Mouse (Mus musculus) spleen, postnatal 4 days (tissue): ENCODE measurements around the gene 1810009A15Rik.

ENCODE experiments used
- DNase-seq, 2 experiments: peaks; one replicate each; pipeline ENCODE4 v3.0.0; 2022; ENCODE audit warnings: low spot score in 2 of 2

Gene 1810009A15Rik

DNA sequence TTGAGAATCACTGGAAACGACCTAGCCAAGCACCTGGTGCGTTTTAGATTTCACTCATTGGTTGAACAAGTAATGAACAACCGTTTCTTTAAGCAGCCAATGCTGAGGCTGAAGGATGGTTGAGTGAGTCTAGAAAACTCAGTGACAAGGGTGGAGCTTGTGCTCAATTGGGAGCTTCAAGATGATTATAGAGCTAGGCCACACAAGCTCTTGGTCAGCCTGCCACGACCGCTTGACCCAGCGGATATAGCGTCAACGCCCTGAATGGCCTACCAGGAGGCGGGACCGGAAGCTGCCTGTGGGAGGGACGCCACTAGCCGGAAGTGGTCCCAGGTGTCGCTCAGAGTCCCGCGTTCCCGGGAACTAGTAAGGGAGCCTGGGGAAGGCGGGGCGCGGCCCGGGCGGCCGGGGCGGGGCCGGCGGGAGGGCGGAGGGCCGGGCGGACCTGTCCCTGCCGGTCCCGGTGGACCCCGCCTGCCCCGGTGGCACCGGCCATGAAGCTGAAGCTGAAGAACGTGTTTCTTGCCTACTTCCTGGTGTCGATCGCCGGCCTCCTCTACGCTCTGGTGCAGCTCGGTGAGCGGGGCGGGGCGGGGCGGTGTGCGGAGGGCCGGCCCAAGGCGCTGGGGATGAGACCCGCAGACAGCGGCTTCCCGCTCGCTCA, 31.6 kb downstream of the 1810009A15Rik start, which contains the start of gene B3gat3:
TSS of gene B3gat3 (plus strand) at position 302 of the 664 bp plus-strand sequence.
- DNase-seq = peak; percentile 89 to 92

DNA sequence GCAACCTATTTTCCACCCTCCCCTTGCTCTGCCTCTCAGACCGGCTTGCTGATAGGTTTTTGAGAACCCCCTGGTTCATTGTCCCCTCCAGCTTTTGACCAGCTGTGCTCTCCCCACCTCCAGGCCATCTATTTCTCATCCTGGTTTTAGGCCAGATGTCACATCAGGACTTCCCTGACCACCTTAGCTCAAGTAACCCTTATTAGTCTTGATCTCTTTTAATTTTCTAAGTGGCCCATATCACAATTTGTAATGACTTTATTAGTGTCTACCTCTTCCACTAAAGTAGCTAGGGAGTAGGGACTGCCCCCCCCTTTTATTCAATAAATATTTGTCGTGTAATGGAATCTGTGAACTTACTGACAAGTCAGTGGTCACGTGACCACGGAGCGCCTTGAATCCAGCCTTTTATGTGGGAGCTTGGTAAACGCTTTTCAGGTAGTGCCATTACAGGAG, 32.2 kb downstream of the 1810009A15Rik start:
- peak in 1 of 2 experiments; percentile 31 for DNase-seq

DNA sequence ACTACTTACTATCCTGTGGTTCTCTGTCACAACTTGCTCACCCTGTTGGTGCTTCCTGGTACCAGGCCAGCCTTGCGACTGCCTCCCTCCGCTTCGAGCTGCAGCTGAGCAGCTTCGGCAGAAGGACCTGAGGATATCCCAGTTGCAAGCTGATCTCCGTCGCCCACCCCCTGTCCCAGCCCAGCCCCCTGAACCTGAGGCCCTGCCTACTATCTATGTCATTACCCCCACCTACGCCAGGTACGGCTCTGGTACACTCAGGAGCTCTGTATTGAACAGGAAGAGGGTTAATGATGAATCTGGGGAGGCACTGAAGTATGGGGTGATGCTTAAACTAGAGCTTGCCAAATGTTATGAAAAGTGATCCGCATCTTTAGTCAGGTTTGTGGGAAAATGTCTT, 33.1 kb downstream of the 1810009A15Rik start:
- no peak for DNase-seq

DNA sequence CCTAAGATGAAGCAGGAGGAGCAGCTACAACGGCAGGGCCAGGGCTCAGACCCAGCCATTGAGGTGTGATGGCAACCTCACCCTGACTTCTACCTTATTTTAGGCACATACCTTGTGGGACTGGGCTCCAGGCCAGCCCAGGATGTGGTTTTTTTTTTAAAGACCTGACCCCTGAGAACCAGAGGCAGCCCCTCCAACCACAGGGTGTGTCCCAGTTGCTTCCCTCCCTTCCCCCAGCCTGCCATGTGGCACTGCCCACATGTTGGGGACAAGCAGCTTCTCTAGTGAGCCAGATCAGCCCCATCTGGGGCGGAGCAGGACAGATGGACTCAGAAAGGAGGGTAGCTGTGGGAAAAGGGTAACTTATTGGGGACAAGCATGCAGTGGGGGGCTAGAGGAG, 38.1 kb downstream of the 1810009A15Rik start:
- peak in 1 of 2 experiments; percentile 60 for DNase-seq

DNA sequence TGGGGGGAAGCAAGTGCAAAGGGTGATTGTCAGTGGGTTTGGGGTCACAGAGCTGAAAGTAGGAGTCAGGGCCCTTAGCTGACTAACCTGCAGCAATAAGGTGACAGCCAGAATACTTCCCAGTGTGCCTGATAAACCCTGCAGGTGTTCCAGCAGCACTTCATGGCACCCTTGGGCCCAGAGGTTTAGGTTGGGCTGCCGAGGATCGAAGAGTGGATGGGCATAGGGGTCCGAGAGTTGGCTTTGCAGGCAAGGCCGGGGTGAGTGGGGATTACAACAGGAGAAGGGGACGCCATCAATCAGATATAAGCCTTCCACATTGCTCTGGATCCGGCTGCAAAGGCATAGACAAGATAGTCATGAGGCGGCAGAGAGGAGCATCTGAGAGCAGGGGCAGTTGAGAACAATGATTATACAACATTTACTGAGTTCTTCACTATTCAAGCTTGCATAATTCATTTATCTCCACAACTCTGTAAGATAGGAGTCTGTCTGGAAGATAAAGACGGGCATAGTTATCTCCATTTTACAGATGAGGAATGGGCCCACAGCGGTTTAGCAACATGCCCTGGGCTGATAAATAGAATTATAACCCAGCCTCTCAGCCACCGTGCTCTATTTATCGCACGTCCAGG, 39.4 kb downstream of the 1810009A15Rik start:
- DNase-seq = peak in 1 of 2 experiments; percentile 60

DNA sequence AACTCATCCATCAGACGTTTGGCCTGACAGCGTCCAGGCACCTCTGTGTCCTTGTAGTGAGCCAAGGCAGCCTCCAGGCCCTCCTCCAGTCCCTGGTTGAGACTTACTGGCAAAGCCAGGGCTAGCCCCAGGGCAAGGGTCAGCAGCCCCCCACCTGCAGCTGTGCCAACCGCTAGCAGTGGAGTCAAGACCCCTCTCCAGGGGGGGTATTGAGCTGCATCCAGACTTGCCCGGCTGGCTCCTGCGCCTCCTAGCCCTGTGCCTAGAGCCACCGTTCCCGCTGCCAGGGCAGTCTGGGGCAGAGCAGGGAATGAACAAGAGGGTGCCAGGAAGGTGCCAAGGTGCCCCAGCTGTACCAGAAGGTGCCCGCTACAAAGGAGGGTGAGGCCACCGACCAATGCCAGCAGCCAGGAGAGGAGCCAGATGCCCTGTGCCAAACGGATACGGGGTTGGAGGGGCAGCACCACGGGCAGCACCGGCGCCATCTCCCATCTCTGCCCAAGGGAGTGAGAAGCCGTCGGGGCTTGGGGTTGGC, 40.1 kb downstream of the 1810009A15Rik start:
- peak in 1 of 2 experiments; percentile 69 for DNase-seq

DNA sequence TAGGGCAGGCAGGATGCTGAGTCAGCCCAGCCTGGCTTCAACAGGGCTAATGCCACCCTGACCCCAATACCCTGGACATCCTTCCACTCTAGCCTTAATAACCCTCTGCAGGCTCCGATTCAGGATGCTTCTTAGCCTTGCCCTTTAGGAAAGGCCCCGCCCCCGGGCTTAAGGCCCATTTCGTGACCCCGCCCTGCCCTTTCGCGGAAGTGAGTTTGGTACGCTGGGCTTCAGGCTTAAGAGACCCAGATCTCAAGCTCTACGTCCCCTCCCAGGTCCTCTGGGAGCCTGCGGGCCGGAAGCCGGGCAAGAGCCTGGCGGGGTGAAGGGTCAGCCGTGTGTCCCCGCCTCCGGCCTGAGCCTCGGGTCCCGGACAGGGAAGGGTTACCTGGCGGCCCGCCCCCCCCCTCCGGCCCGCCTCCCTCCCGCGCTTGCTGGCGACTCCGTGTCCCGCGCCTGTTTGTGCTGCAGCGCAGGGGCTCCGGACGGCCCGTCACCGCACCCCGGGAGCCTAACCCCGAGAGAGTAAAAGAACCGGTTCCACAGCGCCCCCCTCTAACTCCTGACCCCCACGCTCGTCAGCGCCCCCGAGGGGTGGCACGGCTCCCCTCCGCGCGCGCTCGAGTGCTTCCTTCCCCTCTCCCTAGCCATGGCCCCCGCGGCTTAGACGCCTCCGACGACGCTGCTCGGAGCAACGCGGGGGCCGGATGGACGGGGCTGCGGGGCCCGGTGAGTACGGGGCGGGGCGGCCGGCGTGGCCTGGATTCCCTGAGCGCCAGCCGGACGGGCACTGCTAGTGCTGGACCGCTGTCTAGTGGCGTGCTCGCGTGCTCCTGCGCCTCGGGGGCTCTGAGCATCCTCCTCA, 40.8 kb downstream of the 1810009A15Rik start, which contains the start of the genes Rom1 and Eml3:
TSS of gene Rom1 (minus strand) at position 133 of the 865 bp plus-strand sequence.
TSS of gene Eml3 (plus strand) at position 329 of the 865 bp plus-strand sequence.
- DNase-seq = peak; percentile 88 to 93

DNA sequence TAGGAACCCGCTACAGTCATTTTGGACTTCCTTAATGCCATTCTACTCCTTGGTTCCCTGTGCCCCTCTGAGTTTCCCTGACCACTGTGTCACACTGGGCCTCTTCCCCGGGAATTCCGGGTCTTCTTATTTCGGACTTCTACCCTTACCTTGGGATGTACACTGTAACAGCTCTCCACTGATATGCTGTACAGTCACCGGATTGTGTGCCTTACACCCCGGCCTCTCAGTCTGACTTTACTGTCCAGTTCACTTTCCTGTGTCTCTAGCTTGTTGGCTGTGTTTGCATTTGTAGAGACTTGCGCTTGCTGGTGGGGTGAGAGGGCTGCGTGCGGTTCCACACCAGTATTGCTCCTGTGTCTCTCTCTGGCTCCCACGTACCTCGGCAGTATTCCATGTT, 41.5 kb downstream of the 1810009A15Rik start:
- peak in 1 of 2 experiments; percentile 67 for DNase-seq

DNA sequence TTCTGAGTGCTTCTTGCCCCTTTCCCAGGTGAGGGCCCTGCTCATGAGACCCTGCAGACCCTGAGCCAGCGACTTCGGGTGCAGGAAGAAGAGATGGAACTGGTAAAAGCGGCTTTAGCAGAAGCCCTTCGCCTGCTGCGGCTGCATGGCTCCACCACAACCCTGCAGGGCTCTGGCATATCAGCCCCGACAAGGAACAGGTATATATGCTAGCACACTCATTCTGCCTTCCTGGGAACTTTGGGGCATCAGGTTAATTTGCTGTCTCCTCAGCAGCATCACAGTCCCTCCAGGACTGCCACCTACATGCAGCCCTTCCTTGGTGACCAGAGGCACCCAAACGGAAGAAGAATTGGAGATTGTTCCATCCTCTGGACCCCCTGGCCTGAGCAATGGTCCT, 42.1 kb downstream of the 1810009A15Rik start:
- peak in 1 of 2 experiments; percentile 62 for DNase-seq

DNA sequence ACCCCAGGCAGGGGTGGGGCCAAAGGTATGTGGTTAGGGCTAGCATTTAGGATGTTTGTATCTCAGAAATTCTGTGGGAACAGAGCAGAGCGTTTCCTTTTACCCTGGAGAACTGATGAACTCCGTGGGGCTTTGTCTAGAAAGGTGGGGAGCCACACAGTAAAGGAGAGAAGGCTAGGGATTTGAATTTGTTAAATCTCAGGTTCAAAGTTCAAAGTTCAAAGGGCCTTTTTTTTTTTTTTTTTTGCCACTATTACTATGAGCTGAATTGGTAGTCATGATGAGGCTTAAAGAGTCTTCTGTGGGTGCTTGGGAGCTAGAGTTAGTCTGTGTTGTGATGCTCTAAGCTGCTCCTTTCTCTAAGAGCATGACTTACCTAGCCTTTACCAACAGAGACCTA, 48.1 kb downstream of the 1810009A15Rik start:
- DNase-seq = no peak
